Mouse (Mus musculus): ENCODE measurements around the gene Rdh11. TPM values are rescaled to one million over a fixed set of nuclear protein-coding genes. Genes with fewer than 3 reads are reported as not detected.

Gene Rdh11
- polyA plus RNA-seq, 1 experiment from 2014 or later = 37.5 TPM

- H3K4me1 ChIP-seq (replicated peaks; ENCODE audit: control insufficient read depth, insufficient read depth, low read length) = no peaks in the 10 kb centered on the region
- H3K27me3 ChIP-seq (ENCODE audit: control insufficient read depth, insufficient read depth, low read length) = no peaks in the 10 kb centered on the region
- no peak overlapping the region for H3K9ac ChIP-seq
- peaks cover 61% of the 10 kb centered on the region for H3K36me3 ChIP-seq (replicated peaks; ENCODE audit: control insufficient read depth, insufficient read depth)
- no peak for ATAC-seq (ENCODE audit: low FRiP score)
- H3K9me3 ChIP-seq (ENCODE audit: control insufficient read depth, low read length) = no peaks in the 10 kb centered on the region
- H3K4me3 ChIP-seq (replicated peaks; ENCODE audit: low read length) = no peak overlapping the region
- H3K4me2 ChIP-seq (replicated peaks) = no peak overlapping the region
- DNase-seq (ENCODE audit: low spot score) = no peak
- WGBS = 96% methylated on average over 6 of the region's 6 CpGs
- no peak overlapping the region for H3K27ac ChIP-seq
Observed at GRCm38 (mm10) chr12:79149653-79150052, 42.4 kb downstream of the Rdh11 start.

- no peaks in the 10 kb centered on the region for H3K27me3 ChIP-seq (ENCODE audit: control insufficient read depth, insufficient read depth, low read length)
- H3K4me1 ChIP-seq (replicated peaks; ENCODE audit: control insufficient read depth, insufficient read depth, low read length) = no peaks in the 10 kb centered on the region
- H3K27ac ChIP-seq = no peak overlapping the region
- DNase-seq (ENCODE audit: low spot score) (no peak), ATAC-seq (ENCODE audit: low FRiP score) (no peak)
- H3K9ac ChIP-seq = no peak overlapping the region
- H3K4me2 ChIP-seq (replicated peaks) = no peak overlapping the region
- no peaks in the 10 kb centered on the region for H3K9me3 ChIP-seq (ENCODE audit: control insufficient read depth, low read length)
- H3K36me3 ChIP-seq (replicated peaks; ENCODE audit: control insufficient read depth, insufficient read depth) = no peaks in the 10 kb centered on the region; the same call in 1 of the 2 replicates
- no peak overlapping the region for H3K4me3 ChIP-seq (replicated peaks; ENCODE audit: low read length)
Observed at GRCm38 (mm10) chr12:79141384-79141783, 50.7 kb downstream of the Rdh11 start.

DNA sequence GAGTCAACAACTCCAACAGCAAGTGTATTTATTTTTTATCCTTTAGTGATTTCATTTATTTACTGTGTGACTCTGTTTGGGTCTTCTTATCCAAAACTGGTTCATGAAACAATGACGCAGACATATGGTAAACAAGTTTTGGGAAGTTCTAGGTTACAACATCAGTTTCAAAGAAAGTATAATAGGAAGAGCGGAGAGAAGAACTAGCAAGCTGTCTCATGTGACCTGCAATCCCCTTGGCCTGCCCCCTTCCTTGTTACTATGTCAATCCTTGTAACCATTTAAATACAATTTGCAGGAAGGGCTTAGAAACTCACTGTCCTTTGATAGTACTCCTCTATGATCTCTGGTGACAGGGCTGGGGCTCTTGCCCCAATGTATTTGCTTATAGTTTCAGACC is 51.3 kb downstream of the Rdh11 start:
- Histone ChIP-seq H3K36me3 (replicated peaks; ENCODE audit: control insufficient read depth, insufficient read depth) (no peaks in the 10 kb centered on the region; the same call in 1 of the 2 replicates), H3K9me3 (ENCODE audit: control insufficient read depth, low read length) (no peaks in the 10 kb centered on the region), H3K4me3 (replicated peaks; ENCODE audit: low read length) (no peak overlapping the region), H3K27me3 (ENCODE audit: control insufficient read depth, insufficient read depth, low read length) (no peaks in the 10 kb centered on the region), H3K4me1 (replicated peaks; ENCODE audit: control insufficient read depth, insufficient read depth, low read length) (no peaks in the 10 kb centered on the region), H3K9ac (no peak overlapping the region), H3K27ac (no peak overlapping the region), H3K4me2 (replicated peaks) (no peak overlapping the region)
- 93% methylated on average over 2 of the region's 2 CpGs for WGBS
- ATAC-seq (ENCODE audit: low FRiP score) (no peak), DNase-seq (ENCODE audit: low spot score) (no peak)

DNA sequence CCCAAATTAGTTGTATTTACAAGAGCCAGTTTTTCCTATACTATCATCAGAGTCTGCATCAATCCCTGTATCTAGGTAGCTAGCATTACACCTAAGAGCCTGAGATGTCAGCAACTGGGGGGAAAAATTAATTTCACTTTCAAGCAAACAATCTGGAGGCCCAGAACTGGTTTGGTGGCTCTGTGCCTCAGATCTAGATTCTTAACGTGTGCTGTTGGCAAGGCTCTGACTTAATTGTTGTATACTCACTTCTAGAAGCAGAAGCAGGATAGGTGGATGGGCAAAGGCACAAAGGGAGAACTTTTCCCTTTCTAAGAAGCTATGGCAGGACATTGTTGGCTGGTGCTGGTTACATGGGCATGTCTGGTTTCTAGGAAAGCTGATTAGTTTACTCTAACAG is 52.7 kb downstream of the Rdh11 start:
- 67% methylated on average over 1 of the region's 1 CpGs for WGBS
- Histone ChIP-seq H3K9me3 (ENCODE audit: control insufficient read depth, low read length) (no peaks in the 10 kb centered on the region), H3K4me2 (replicated peaks) (no peak overlapping the region), H3K4me1 (replicated peaks; ENCODE audit: control insufficient read depth, insufficient read depth, low read length) (no peaks in the 10 kb centered on the region), H3K36me3 (replicated peaks; ENCODE audit: control insufficient read depth, insufficient read depth) (no peaks in the 10 kb centered on the region; the same call in 1 of the 2 replicates), H3K4me3 (replicated peaks; ENCODE audit: low read length) (no peak overlapping the region), H3K27ac (no peak overlapping the region), H3K27me3 (ENCODE audit: control insufficient read depth, insufficient read depth, low read length) (no peaks in the 10 kb centered on the region), H3K9ac (no peak overlapping the region)
- DNase-seq (ENCODE audit: low spot score) (no peak), ATAC-seq (ENCODE audit: low FRiP score) (no peak)

- Histone ChIP-seq H3K36me3 (replicated peaks; ENCODE audit: control insufficient read depth, insufficient read depth) (no peaks in the 10 kb centered on the region; the same call in 1 of the 2 replicates), H3K9me3 (ENCODE audit: control insufficient read depth, low read length) (no peaks in the 10 kb centered on the region), H3K27ac (no peak overlapping the region), H3K27me3 (ENCODE audit: control insufficient read depth, insufficient read depth, low read length) (no peaks in the 10 kb centered on the region), H3K4me1 (replicated peaks; ENCODE audit: control insufficient read depth, insufficient read depth, low read length) (no peaks in the 10 kb centered on the region), H3K4me3 (replicated peaks; ENCODE audit: low read length) (no peak overlapping the region), H3K9ac (no peak overlapping the region), H3K4me2 (replicated peaks) (no peak overlapping the region)
- no peak for DNase-seq (ENCODE audit: low spot score)
- no peak for ATAC-seq (ENCODE audit: low FRiP score)
Observed at GRCm38 (mm10) chr12:79138999-79139398, 53.1 kb downstream of the Rdh11 start.

DNA sequence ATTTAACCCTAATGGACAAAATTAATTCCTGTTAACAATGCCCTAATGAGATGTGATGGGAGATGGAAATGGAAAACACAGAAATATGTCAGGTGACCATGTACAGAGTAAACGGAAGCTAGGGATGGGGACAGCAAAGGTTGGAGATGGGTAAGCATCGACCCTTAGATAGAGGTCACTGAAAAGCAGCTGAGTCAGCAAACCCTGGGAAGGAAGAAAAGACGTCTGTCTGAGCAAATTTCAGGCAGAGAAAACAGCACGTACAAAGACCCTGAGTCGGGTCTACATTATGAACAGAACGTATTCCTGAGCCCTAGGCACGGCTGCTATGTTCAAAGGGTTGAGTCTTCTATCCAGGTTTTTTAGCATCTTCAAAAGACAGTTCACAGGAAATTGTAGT is 55.1 kb downstream of the Rdh11 start:
- no peak overlapping the region for H3K27ac ChIP-seq
- no peaks in the 10 kb centered on the region; the same call in 1 of the 2 replicates for H3K36me3 ChIP-seq (replicated peaks; ENCODE audit: control insufficient read depth, insufficient read depth)
- H3K27me3 ChIP-seq (ENCODE audit: control insufficient read depth, insufficient read depth, low read length) = peaks cover 16% of the 10 kb centered on the region
- no peak overlapping the region for H3K9ac ChIP-seq
- peaks cover 6% of the 10 kb centered on the region; the same call in 1 of the 2 replicates for H3K4me1 ChIP-seq (replicated peaks; ENCODE audit: control insufficient read depth, insufficient read depth, low read length)
- no peak for ATAC-seq (ENCODE audit: low FRiP score)
- no peak overlapping the region for H3K4me3 ChIP-seq (replicated peaks; ENCODE audit: low read length)
- no peak for DNase-seq (ENCODE audit: low spot score)
- 69% methylated on average over 7 of the region's 7 CpGs for WGBS
- H3K9me3 ChIP-seq (ENCODE audit: control insufficient read depth, low read length) = no peaks in the 10 kb centered on the region
- no peak overlapping the region for H3K4me2 ChIP-seq (replicated peaks)

DNA sequence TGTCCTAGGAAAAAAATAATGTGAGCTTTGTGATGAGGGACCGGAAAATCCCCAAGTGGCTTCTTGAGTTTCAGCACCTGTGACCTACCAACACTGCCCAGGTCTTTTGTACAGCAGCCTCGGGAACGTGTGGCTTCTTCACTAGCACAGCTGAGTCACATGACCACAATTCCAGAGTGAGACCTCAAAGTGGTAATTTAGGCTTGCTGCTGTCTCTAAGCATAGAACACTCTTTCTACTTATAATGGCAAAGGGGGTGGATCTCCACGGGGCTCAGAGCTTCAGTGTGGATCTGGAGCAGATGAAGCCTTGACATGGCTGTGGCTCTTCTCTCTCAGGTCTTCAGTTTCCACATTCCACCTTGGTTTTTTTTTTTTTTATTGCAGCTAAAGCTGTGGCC is 57.0 kb downstream of the Rdh11 start:
- Histone ChIP-seq H3K4me3 (replicated peaks; ENCODE audit: low read length) (no peak overlapping the region), H3K4me1 (replicated peaks; ENCODE audit: control insufficient read depth, insufficient read depth, low read length) (peaks cover 10% of the 10 kb centered on the region; the same call in 1 of the 2 replicates), H3K27me3 (ENCODE audit: control insufficient read depth, insufficient read depth, low read length) (peaks cover 34% of the 10 kb centered on the region), H3K9ac (no peak overlapping the region), H3K27ac (no peak overlapping the region), H3K9me3 (ENCODE audit: control insufficient read depth, low read length) (no peaks in the 10 kb centered on the region), H3K4me2 (replicated peaks) (no peak overlapping the region), H3K36me3 (replicated peaks; ENCODE audit: control insufficient read depth, insufficient read depth) (no peaks in the 10 kb centered on the region; the same call in 1 of the 2 replicates)
- ATAC-seq (ENCODE audit: low FRiP score) (no peak), DNase-seq (ENCODE audit: low spot score) (no peak)
- WGBS = 52% methylated on average over 4 of the region's 4 CpGs

DNA sequence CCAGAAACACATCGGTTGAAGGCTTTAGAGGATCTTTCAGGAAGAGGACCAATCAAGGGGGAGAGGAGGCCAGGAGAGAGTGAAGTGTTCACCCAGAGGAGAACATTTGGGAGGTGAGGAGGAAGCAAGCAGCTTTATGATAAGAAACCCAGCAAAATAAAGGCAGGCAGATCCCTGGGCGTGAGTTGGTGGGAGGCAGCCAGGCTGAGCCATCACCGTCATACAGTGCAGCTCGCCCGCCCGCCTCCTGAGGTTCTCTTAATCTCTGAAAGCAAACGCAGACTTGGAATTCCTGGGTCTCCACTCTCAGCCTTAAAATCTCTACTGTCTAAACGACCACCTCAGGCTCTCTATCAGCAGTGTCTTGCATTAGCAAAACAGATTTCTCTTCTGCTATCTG is 57.4 kb downstream of the Rdh11 start:
- Histone ChIP-seq H3K9ac (no peak overlapping the region), H3K36me3 (replicated peaks; ENCODE audit: control insufficient read depth, insufficient read depth) (no peaks in the 10 kb centered on the region; the same call in 1 of the 2 replicates), H3K4me1 (replicated peaks; ENCODE audit: control insufficient read depth, insufficient read depth, low read length) (peaks cover 10% of the 10 kb centered on the region; the same call in 1 of the 2 replicates), H3K27me3 (ENCODE audit: control insufficient read depth, insufficient read depth, low read length) (peaks cover 35% of the 10 kb centered on the region), H3K9me3 (ENCODE audit: control insufficient read depth, low read length) (no peaks in the 10 kb centered on the region), H3K4me2 (replicated peaks) (no peak overlapping the region), H3K4me3 (replicated peaks; ENCODE audit: low read length) (no peak overlapping the region), H3K27ac (no peak overlapping the region)
- ATAC-seq (ENCODE audit: low FRiP score) = no peak
- DNase-seq (ENCODE audit: low spot score) = no peak
- 47% methylated on average over 8 of the region's 8 CpGs for WGBS

- Histone ChIP-seq H3K27me3 (ENCODE audit: control insufficient read depth, insufficient read depth, low read length) (peaks cover 35% of the 10 kb centered on the region), H3K36me3 (replicated peaks; ENCODE audit: control insufficient read depth, insufficient read depth) (no peaks in the 10 kb centered on the region; the same call in 1 of the 2 replicates), H3K4me3 (replicated peaks; ENCODE audit: low read length) (peak overlapping the region; percentile 63), H3K27ac (no peak overlapping the region), H3K9ac (peak overlapping the region; percentile 75), H3K4me1 (replicated peaks; ENCODE audit: control insufficient read depth, insufficient read depth, low read length) (peaks cover 10% of the 10 kb centered on the region; the same call in 1 of the 2 replicates), H3K9me3 (ENCODE audit: control insufficient read depth, low read length) (no peaks in the 10 kb centered on the region), H3K4me2 (replicated peaks) (peak overlapping the region; percentile 91)
- no peak for ATAC-seq (ENCODE audit: low FRiP score)
- 26% methylated on average over 5 of the region's 5 CpGs for WGBS
- no peak for DNase-seq (ENCODE audit: low spot score)
Observed at GRCm38 (mm10) chr12:79131706-79132460, 60.2 kb downstream of the Rdh11 start.

Measured in hindbrain, embryonic 14.5 days (tissue).